Mouse (Mus musculus) kidney, postnatal 0 days (tissue): ENCODE data around the gene Plvap. TPM values are rescaled to one million over a fixed set of nuclear protein-coding genes. Genes with fewer than 3 reads are reported as not detected.

ENCODE experiments used
- ATAC-seq: fragments of 200-750 bp; cut with Nextera tagmentation; replicated peaks from 2 replicates; pipeline ENCODE4 v1.8.0; 2017; ENCODE audit warnings: low read depth, moderate number of reproducible peaks, moderate TSS enrichment, moderate library complexity; ENCODE audit not compliant: low FRiP score
- DNase-seq: peaks from one replicate; pipeline ENCODE4 v3.0.0-alpha.2; 2016; ENCODE audit warnings: low spot score
- H3K27ac ChIP-seq: fragments of 300-500 bp; sonication (generic); 2 replicates; pipeline ENCODE4 v1.5.1; 2014; ENCODE audit warnings: mild to moderate bottlenecking
- H3K27me3 ChIP-seq: fragments of 300-500 bp; sonication (generic); 2 replicates; pipeline ENCODE4 v1.6.1; 2014; ENCODE audit warnings: low read length, mixed read lengths; ENCODE audit not compliant: insufficient read depth
- H3K36me3 ChIP-seq: fragments of 300-500 bp; sonication (generic); 2 replicates; pipeline ENCODE4 v1.6.1; 2014; ENCODE audit warnings: low read length, mixed read lengths; ENCODE audit not compliant: insufficient read depth
- H3K4me1 ChIP-seq: fragments of 300-500 bp; sonication (generic); replicated peaks from 2 replicates; pipeline ENCODE4 v1.6.1; 2014; ENCODE audit warnings: antibody characterized with exemption, low read length, mixed read lengths; ENCODE audit not compliant: insufficient read depth
- H3K4me2 ChIP-seq: fragments of 300-500 bp; sonication (generic); 2 replicates; pipeline ENCODE4 v1.6.1; 2014; ENCODE audit warnings: mild to moderate bottlenecking, low read length, moderate library complexity, mixed read lengths
- H3K4me3 ChIP-seq: fragments of 300-500 bp; sonication (generic); replicated peaks from 2 replicates; pipeline ENCODE4 v1.5.1; 2014; ENCODE audit warnings: low read depth, low read length
- H3K9ac ChIP-seq: fragments of 300-500 bp; sonication (generic); 2 replicates; pipeline ENCODE4 v1.6.1; 2014; ENCODE audit warnings: low read depth, low read length
- H3K9me3 ChIP-seq: fragments of 300-500 bp; sonication (generic); replicated peaks from 2 replicates; pipeline ENCODE4 v1.6.1; 2016; ENCODE audit warnings: low read length, inconsistent platforms, mixed read lengths
- CTCF ChIP-seq: IDR thresholded peaks from 2 replicates; pipeline ENCODE4 v1.5.1; 2016; ENCODE audit warnings: antibody characterized with exemption, low read depth, mild to moderate bottlenecking, moderate library complexity
- WGBS: fragments of 180-500 bp; shearing (Covaris S2); extraction: QIAGEN DNeasy Blood & Tissue Kit; methylation state at CpG from one replicate; pipeline ENCODE4 v1.1.7; 2014; 5-methylcytosine and 5-hydroxymethylcytosine counted together
- polyA plus RNA-seq: library from polyadenylated mRNA; unstranded; fragments of >200 nt; fragmentation: Nextera tagmentation; extraction: Ambion mirVana; gene quantifications from 2 replicates; pipeline ENCODE4 v1.2.1, GENCODE M21; 2015

Plvap gene
- polyA plus RNA-seq, 1 experiment from 2014 or later = 208 TPM

GRCm38 (mm10) chr8:71485142-71486135 lies 26.1 kb downstream of the Plvap start, which contains the start of gene Ano8:
TSS of gene Ano8 (minus strand) at chr8:71485963.
- ATAC-seq = peak; percentile 52
- WGBS = 5% methylated on average over 56 of the region's 58 CpGs

GRCm38 (mm10) chr8:71484736-71485135 lies 26.8 kb downstream of the Plvap start:
- no peak for DNase-seq
- Histone ChIP-seq H3K9me3 (no peaks in the 10 kb centered on the region), H3K36me3 (no peaks in the 10 kb centered on the region), H3K4me2 (peak overlapping the region; percentile 83), H3K27ac (no peak overlapping the region), H3K4me1 (peaks cover 18% of the 10 kb centered on the region; the same call in 1 of the 2 replicates), H3K9ac (no peak overlapping the region), H3K27me3 (no peaks in the 10 kb centered on the region), H3K4me3 (no peak overlapping the region)
- no peak for TF ChIP-seq CTCF
- WGBS = 96% methylated on average over 19 of the region's 19 CpGs
- no peak for ATAC-seq

More at GRCm38 (mm10) chr8:71485142-71486135, 26.1 kb downstream of the Plvap start, which contains the start of gene Ano8:
- Histone ChIP-seq H3K4me1 (peaks cover 18% of the 10 kb centered on the region; the same call in 1 of the 2 replicates), H3K4me2 (peak within 1 kb of the TSS; percentile 83), H3K36me3 (0 out of 2 replicates have a peak, but pooled peaks cover under 1% of the 10 kb centered on the region), H3K9ac (peak within 1 kb of the TSS; percentile 78), H3K9me3 (no peaks in the 10 kb centered on the region), H3K27ac (peak within 1 kb of the TSS; percentile 54; the same call in 1 of the 2 replicates), H3K4me3 (peak within 1 kb of the TSS; percentile 55), H3K27me3 (no peaks in the 10 kb centered on the region)
- DNase-seq = peak; percentile 97
- no peak for TF ChIP-seq CTCF

GRCm38 (mm10) chr8:71483932-71484331 lies 27.6 kb downstream of the Plvap start:
- WGBS = 57% methylated on average over 8 of the region's 8 CpGs
- no peak for TF ChIP-seq CTCF
- Histone ChIP-seq H3K4me2 (no peak overlapping the region), H3K27ac (no peak overlapping the region), H3K4me1 (peaks cover 11% of the 10 kb centered on the region; the same call in 1 of the 2 replicates), H3K9ac (no peak overlapping the region), H3K27me3 (no peaks in the 10 kb centered on the region), H3K36me3 (no peaks in the 10 kb centered on the region), H3K9me3 (no peaks in the 10 kb centered on the region), H3K4me3 (no peak overlapping the region)
- no peak for ATAC-seq
- peak; percentile 64 for DNase-seq

GRCm38 (mm10) chr8:71478943-71479342 lies 32.6 kb downstream of the Plvap start:
- no peak for TF ChIP-seq CTCF
- WGBS = 97% methylated on average over 11 of the region's 11 CpGs
- H3K27me3 ChIP-seq = no peaks in the 10 kb centered on the region
- no peak for DNase-seq
- no peak overlapping the region for H3K4me2 ChIP-seq
- 0 out of 2 replicates have a peak, but pooled peaks cover 8% of the 10 kb centered on the region for H3K36me3 ChIP-seq
- no peaks in the 10 kb centered on the region; the same call in 1 of the 2 replicates for H3K4me1 ChIP-seq
- no peaks in the 10 kb centered on the region for H3K9me3 ChIP-seq
- H3K4me3 ChIP-seq = no peak overlapping the region
- no peak for ATAC-seq
- H3K9ac ChIP-seq = no peak overlapping the region
- H3K27ac ChIP-seq = no peak overlapping the region

- Histone ChIP-seq H3K9ac (no peak overlapping the region; the same call in 1 of the 2 replicates), H3K36me3 (peaks cover 17% of the 10 kb centered on the region), H3K27me3 (no peaks in the 10 kb centered on the region), H3K4me1 (no peaks in the 10 kb centered on the region; the same call in 1 of the 2 replicates), H3K4me3 (no peak overlapping the region), H3K4me2 (peak overlapping the region; percentile 90), H3K9me3 (no peaks in the 10 kb centered on the region), H3K27ac (no peak overlapping the region)
- 56% methylated on average over 14 of the region's 14 CpGs for WGBS
- DNase-seq = peak; percentile 44
- peak; percentile 60 for TF ChIP-seq CTCF
- ATAC-seq = no peak
Observed at GRCm38 (mm10) chr8:71477196-71477845, 34.2 kb downstream of the Plvap start.
